Mouse (Mus musculus): ENCODE measurements at regions not wholly inside any gene's neighbourhood (a gene's known extent, or its start where the extent isn't known, plus 50 kb on each side); places are given as distances from the start of the nearest gene placed in this dataset.

- Histone ChIP-seq H3K4me3 (replicated peaks) (no peak overlapping the region), H3K27me3 (no peaks in the 10 kb centered on the region), H3K4me1 (replicated peaks) (peaks cover 10% of the 10 kb centered on the region), H3K9me3 (no peaks in the 10 kb centered on the region), H3K9ac (replicated peaks) (no peak overlapping the region), H3K36me3 (no peaks in the 10 kb centered on the region), H3K27ac (no peak overlapping the region), H3K4me2 (no peak overlapping the region)
- ATAC-seq (ENCODE audit: insufficient number of reproducible peaks, insufficient read depth, low FRiP score, low TSS enrichment, low read depth): no peak
- WGBS: 66% methylated on average over 1 of the region's 1 CpGs
Observed at GRCm38 (mm10) chr5:75380340-75380739, 194.4 kb upstream of the Kit start.

DNA sequence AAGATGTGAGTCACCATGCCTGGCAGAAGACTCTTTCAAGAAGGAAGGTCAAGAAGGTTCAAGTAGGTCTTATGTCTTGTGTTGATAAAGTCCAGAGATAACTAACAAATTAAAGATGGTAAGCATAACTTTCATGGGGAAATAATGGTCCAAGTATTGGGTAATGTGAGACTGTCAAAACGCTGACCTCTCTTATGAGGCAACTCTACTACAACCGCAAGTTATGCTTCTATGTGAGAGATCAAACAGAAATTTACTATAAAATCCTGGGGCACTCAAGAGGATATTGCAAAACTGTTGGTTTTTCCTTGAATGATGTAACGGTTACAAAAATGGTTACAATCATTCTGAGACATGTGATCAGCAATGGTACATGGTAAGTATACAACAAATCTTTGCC, 192.6 kb upstream of the Kit start:
- Histone ChIP-seq H3K4me1 (replicated peaks) (peaks cover 8% of the 10 kb centered on the region), H3K9ac (replicated peaks) (no peak overlapping the region), H3K27me3 (no peaks in the 10 kb centered on the region), H3K4me2 (no peak overlapping the region), H3K36me3 (no peaks in the 10 kb centered on the region), H3K4me3 (replicated peaks) (no peak overlapping the region), H3K9me3 (no peaks in the 10 kb centered on the region), H3K27ac (no peak overlapping the region)
- ATAC-seq (ENCODE audit: insufficient number of reproducible peaks, insufficient read depth, low FRiP score, low TSS enrichment, low read depth): no peak
- WGBS: 93% methylated on average over 3 of the region's 3 CpGs

DNA sequence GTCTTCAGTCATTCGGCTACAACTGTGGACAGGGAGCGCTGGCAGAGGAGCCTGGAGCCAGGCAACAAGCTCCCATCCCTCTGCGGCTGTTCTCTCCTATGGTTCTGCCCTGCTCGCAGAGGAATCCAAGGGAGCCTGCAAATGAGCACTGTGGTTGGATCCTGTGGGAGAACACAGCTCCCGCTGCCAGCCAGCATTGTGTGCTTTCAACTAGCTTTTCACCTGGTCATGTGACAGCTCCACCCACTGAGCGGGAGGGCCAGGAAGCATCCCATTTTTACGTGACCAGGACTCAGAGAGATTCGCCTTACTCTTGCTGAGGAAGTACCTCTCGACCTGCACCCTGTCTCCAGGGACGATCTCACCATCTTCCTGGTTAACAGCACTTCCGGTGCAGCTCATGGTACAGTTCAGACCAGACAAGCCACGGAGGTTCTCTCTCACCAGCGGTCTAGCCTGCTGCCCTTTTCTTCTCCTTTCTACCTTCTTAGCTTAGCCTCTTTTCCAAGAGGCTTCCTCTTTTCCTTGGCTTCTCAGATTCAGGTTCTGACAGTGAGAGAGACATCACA, 186.7 kb upstream of the Kit start:
- Histone ChIP-seq H3K9ac (replicated peaks) (no peak overlapping the region), H3K27ac (no peak overlapping the region), H3K4me2 (no peak overlapping the region), H3K27me3 (no peaks in the 10 kb centered on the region), H3K4me3 (replicated peaks) (no peak overlapping the region), H3K9me3 (no peaks in the 10 kb centered on the region), H3K4me1 (replicated peaks) (0 out of 2 replicates have a peak, but pooled peaks cover 2% of the 10 kb centered on the region), H3K36me3 (no peaks in the 10 kb centered on the region)
- 56% methylated on average over 13 of the region's 13 CpGs for WGBS
- no peak for ATAC-seq (ENCODE audit: insufficient number of reproducible peaks, insufficient read depth, low FRiP score, low TSS enrichment, low read depth)

DNA sequence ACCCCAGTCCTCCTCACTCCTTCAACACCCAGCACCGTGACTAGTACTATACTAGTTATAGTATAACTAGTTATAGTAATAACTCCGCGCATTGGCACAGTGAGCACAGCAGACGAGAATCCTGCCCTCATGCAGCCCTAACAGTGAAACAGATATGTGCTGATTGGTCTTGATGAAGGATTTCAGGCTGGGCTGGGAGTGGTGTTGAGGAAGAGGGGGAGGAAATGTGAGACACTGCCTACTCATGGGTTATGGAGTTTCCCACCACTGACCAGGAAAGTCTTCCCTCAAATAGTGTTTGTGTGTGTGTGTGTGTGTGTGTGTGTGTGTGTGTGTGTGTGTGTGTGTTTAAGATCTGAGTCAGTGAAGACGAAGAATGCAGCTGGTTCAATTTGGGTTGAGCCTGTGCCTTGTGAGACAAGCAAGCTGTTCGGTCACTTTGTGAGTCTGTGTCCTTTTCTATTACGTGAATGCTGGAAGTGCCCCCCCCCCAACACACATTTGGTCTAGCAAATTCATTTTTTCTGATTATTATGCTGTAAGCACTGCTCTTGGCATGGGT, 185.9 kb upstream of the Kit start:
- H3K36me3 ChIP-seq: no peaks in the 10 kb centered on the region
- H3K9me3 ChIP-seq: no peaks in the 10 kb centered on the region
- H3K27ac ChIP-seq: no peak overlapping the region
- H3K27me3 ChIP-seq: no peaks in the 10 kb centered on the region
- no peak overlapping the region for H3K4me3 ChIP-seq (replicated peaks)
- ATAC-seq (ENCODE audit: insufficient number of reproducible peaks, insufficient read depth, low FRiP score, low TSS enrichment, low read depth): no peak
- 0 out of 2 replicates have a peak, but pooled peaks cover 2% of the 10 kb centered on the region for H3K4me1 ChIP-seq (replicated peaks)
- 88% methylated on average over 7 of the region's 7 CpGs for WGBS
- no peak overlapping the region for H3K4me2 ChIP-seq
- no peak overlapping the region for H3K9ac ChIP-seq (replicated peaks)

GRCm38 (mm10) chr5:75389433-75389971, 185.2 kb upstream of the Kit start:
- Histone ChIP-seq H3K9me3 (no peaks in the 10 kb centered on the region), H3K27ac (no peak overlapping the region), H3K9ac (replicated peaks) (no peak overlapping the region), H3K4me1 (replicated peaks) (0 out of 2 replicates have a peak, but pooled peaks cover 2% of the 10 kb centered on the region), H3K27me3 (no peaks in the 10 kb centered on the region), H3K36me3 (no peaks in the 10 kb centered on the region), H3K4me2 (no peak overlapping the region), H3K4me3 (replicated peaks) (no peak overlapping the region)
- ATAC-seq (ENCODE audit: insufficient number of reproducible peaks, insufficient read depth, low FRiP score, low TSS enrichment, low read depth): no peak
- 60% methylated on average over 7 of the region's 7 CpGs for WGBS

GRCm38 (mm10) chr5:75398820-75399219, 175.9 kb upstream of the Kit start:
- Histone ChIP-seq H3K36me3 (no peaks in the 10 kb centered on the region), H3K27me3 (no peaks in the 10 kb centered on the region), H3K4me3 (replicated peaks) (no peak overlapping the region), H3K9me3 (no peaks in the 10 kb centered on the region), H3K4me1 (replicated peaks) (peaks cover 4% of the 10 kb centered on the region), H3K27ac (no peak overlapping the region), H3K4me2 (no peak overlapping the region), H3K9ac (replicated peaks) (no peak overlapping the region)
- 76% methylated on average over 5 of the region's 5 CpGs for WGBS
- no peak for ATAC-seq (ENCODE audit: insufficient number of reproducible peaks, insufficient read depth, low FRiP score, low TSS enrichment, low read depth)

- H3K4me3 ChIP-seq (replicated peaks): no peak overlapping the region
- H3K36me3 ChIP-seq: no peaks in the 10 kb centered on the region
- 34% methylated on average over 3 of the region's 3 CpGs for WGBS
- H3K9ac ChIP-seq (replicated peaks): no peak overlapping the region
- H3K4me1 ChIP-seq (replicated peaks): peaks cover 23% of the 10 kb centered on the region
- H3K27ac ChIP-seq: no peak overlapping the region
- no peaks in the 10 kb centered on the region for H3K9me3 ChIP-seq
- H3K27me3 ChIP-seq: no peaks in the 10 kb centered on the region
- no peak for ATAC-seq (ENCODE audit: insufficient number of reproducible peaks, insufficient read depth, low FRiP score, low TSS enrichment, low read depth)
- H3K4me2 ChIP-seq: no peak overlapping the region
Observed at GRCm38 (mm10) chr5:75401734-75402133, 173.0 kb upstream of the Kit start.

GRCm38 (mm10) chr5:75402631-75403030, 172.1 kb upstream of the Kit start:
- Histone ChIP-seq H3K4me1 (replicated peaks) (peaks cover 31% of the 10 kb centered on the region), H3K27ac (no peak overlapping the region)
- WGBS: 69% methylated on average over 3 of the region's 3 CpGs

DNA sequence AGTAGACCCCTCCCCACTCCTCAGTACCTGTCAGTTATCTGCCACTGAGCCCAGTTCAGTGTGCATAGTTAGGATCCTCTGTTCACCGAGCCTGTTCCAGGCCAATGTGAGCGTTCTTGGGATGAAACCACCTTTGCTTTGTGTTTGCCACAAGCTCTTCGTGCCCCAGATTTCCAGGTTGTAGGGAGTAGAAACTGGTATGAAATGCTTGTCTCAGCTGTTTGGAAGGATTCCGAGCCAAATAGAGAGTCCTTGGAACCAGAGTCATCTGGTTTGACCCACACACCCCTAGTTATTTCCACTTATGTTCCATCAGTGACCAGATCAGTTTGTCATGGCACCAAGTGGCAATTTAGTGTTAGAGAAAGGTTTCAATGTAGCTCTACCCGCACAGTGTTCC, 171.2 kb upstream of the Kit start:
- peak overlapping the region; percentile 74; the same call in 1 of the 2 replicates for H3K27ac ChIP-seq
- no peak overlapping the region for H3K4me3 ChIP-seq (replicated peaks)
- no peak for ATAC-seq (ENCODE audit: insufficient number of reproducible peaks, insufficient read depth, low FRiP score, low TSS enrichment, low read depth)
- H3K36me3 ChIP-seq: no peaks in the 10 kb centered on the region
- H3K4me1 ChIP-seq (replicated peaks): peaks cover 38% of the 10 kb centered on the region
- no peaks in the 10 kb centered on the region for H3K9me3 ChIP-seq
- no peaks in the 10 kb centered on the region for H3K27me3 ChIP-seq
- H3K4me2 ChIP-seq: no peak overlapping the region
- H3K9ac ChIP-seq (replicated peaks): no peak overlapping the region
- WGBS: 89% methylated on average over 5 of the region's 5 CpGs

More at GRCm38 (mm10) chr5:75402631-75403030, 172.1 kb upstream of the Kit start:
- Histone ChIP-seq H3K4me2 (no peak overlapping the region), H3K27me3 (no peaks in the 10 kb centered on the region), H3K9me3 (no peaks in the 10 kb centered on the region), H3K4me3 (replicated peaks) (no peak overlapping the region), H3K36me3 (no peaks in the 10 kb centered on the region), H3K9ac (replicated peaks) (no peak overlapping the region)
- no peak for ATAC-seq (ENCODE audit: insufficient number of reproducible peaks, insufficient read depth, low FRiP score, low TSS enrichment, low read depth)

- peak; percentile 72; the same call in 1 of the 2 replicates for ATAC-seq (ENCODE audit: insufficient number of reproducible peaks, insufficient read depth, low FRiP score, low TSS enrichment, low read depth)
- no peak overlapping the region for H3K9ac ChIP-seq (replicated peaks)
- peak overlapping the region; percentile 16; the same call in 1 of the 2 replicates for H3K4me2 ChIP-seq
- H3K27ac ChIP-seq: peak overlapping the region; percentile 74
- no peaks in the 10 kb centered on the region for H3K9me3 ChIP-seq
- 10% methylated on average over 9 of the region's 9 CpGs for WGBS
- H3K4me3 ChIP-seq (replicated peaks): no peak overlapping the region
- peaks cover 40% of the 10 kb centered on the region for H3K4me1 ChIP-seq (replicated peaks)
- H3K36me3 ChIP-seq: no peaks in the 10 kb centered on the region
- H3K27me3 ChIP-seq: no peaks in the 10 kb centered on the region
Observed at GRCm38 (mm10) chr5:75404601-75405285, 170.0 kb upstream of the Kit start.

- Histone ChIP-seq H3K27me3 (no peaks in the 10 kb centered on the region), H3K4me2 (no peak overlapping the region; the same call in 1 of the 2 replicates), H3K4me3 (replicated peaks) (no peak overlapping the region), H3K4me1 (replicated peaks) (peaks cover 40% of the 10 kb centered on the region), H3K9ac (replicated peaks) (no peak overlapping the region), H3K9me3 (no peaks in the 10 kb centered on the region), H3K27ac (peak overlapping the region; percentile 83), H3K36me3 (no peaks in the 10 kb centered on the region)
- WGBS: 39% methylated on average over 7 of the region's 7 CpGs
- no peak for ATAC-seq (ENCODE audit: insufficient number of reproducible peaks, insufficient read depth, low FRiP score, low TSS enrichment, low read depth)
Observed at GRCm38 (mm10) chr5:75405496-75405895, 169.2 kb upstream of the Kit start.

All from limb, embryonic 12.5 days (tissue).